Mouse (Mus musculus) cortical plate, adult 2 months (tissue): ENCODE data around the gene Acbd5. TPM values are rescaled to one million over a fixed set of nuclear protein-coding genes. Genes with fewer than 3 reads are reported as not detected.

Experiments
- H3K27ac ChIP-seq: fragments of 200-500 bp; 2 replicates; pipeline ENCODE4 v1.5.1; 2012; ENCODE audit warnings: low read length, control low read depth, inconsistent platforms; ENCODE audit not compliant: insufficient read depth
- H3K4me1 ChIP-seq: fragments of 200-500 bp; 2 replicates; pipeline ENCODE4 v1.6.1; 2011; ENCODE audit warnings: low read length; ENCODE audit not compliant: control insufficient read depth, insufficient read depth
- H3K4me3 ChIP-seq: fragments of 200-500 bp; 2 replicates; pipeline ENCODE4 v1.5.1; 2011; ENCODE audit warnings: mild to moderate bottlenecking, low read length, control low read depth; ENCODE audit not compliant: insufficient read depth
- CTCF ChIP-seq: fragments of 200-500 bp; IDR thresholded peaks from 2 replicates; pipeline ENCODE4 v1.5.1; 2011; ENCODE audit warnings: mild to moderate bottlenecking, control low read depth, low read length; ENCODE audit not compliant: insufficient read depth; ENCODE audit errors: extremely low read depth
- POLR2A ChIP-seq: fragments of 200-500 bp; IDR thresholded peaks from 2 replicates; pipeline ENCODE4 v1.6.1; 2011; ENCODE audit warnings: mild to moderate bottlenecking, low read length, control low read depth; ENCODE audit not compliant: insufficient read depth; ENCODE audit errors: extremely low read depth
- polyA plus RNA-seq: library from polyadenylated mRNA; depleted of rRNA; stranded (reverse); fragments of >200 nt; gene quantifications from 2 replicates; pipeline ENCODE4 v1.2.3, GENCODE M21; 2012; rRNA removed

The Acbd5 gene
- polyA plus RNA-seq, 1 experiment, result 44.0 TPM

DNA sequence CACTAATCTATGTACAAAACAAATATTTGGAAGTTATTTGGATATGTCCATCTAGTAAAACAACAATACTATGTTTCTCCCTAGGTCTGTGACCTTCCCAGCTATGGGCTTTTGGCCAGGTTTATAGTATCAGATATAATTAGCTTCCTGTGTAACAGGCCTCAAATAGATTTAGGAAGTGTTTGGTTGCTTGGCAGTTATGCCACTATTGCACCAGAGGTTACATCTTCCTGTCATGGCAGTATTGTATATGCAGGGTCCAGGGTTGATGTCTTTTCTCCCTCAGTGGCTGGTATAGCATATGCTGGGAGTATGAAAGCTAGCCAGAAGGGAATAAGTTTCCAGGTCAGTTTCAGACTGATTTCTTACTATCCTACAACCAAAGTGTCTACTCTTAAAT, 34.3 kb downstream of the Acbd5 start:
- no peak overlapping the region for H3K4me3 ChIP-seq
- no peaks in the 10 kb centered on the region for H3K4me1 ChIP-seq
- no peak for TF ChIP-seq POLR2A
- TF ChIP-seq CTCF, result no peak
- H3K27ac ChIP-seq, result no peak overlapping the region

DNA sequence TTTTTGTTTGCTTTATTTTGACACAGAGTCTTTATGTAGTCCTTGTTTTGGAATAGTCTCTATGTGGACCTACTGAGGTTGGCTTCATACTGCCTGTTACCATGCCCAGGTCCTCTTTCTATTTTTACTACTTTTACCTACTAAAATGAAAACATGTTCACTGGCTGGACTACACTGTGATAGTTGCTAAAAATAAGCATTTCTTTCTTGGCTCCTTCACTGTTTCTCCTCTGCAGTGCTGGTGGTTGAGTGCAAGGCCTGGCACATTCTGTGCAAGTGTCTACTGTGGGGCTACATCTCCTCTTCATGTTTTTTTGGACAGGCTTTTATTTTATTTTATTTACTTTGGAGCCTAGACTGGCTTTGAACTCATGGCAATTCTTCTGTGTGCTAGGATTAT, 51.6 kb downstream of the Acbd5 start:
- no peak overlapping the region for H3K27ac ChIP-seq
- TF ChIP-seq CTCF, result no peak
- TF ChIP-seq POLR2A, result no peak
- no peaks in the 10 kb centered on the region for H3K4me1 ChIP-seq
- no peak overlapping the region for H3K4me3 ChIP-seq

DNA sequence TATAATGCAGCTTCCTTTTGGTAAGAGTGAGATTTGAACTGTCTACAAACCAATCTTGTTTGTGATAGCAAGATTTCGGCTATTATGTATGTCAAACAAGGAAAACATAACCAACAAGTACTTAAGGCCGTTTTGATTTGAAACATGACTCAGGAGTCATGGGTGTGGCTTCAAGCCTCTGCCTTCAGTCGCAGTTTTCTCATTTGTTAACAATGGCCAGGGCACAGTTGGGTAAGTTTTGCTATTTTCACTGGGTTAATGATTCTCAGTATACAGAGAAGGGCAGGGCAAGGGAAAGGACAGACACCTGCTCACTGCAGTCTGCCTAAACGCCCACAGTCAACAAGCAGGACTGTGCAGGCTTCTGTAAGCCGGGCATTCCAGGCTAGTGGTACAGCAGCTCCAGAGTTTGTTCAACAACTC, 87.2 kb downstream of the Acbd5 start:
- Histone ChIP-seq H3K4me1 (peaks cover 5% of the 10 kb centered on the region), H3K27ac (no peak overlapping the region), H3K4me3 (peak overlapping the region; percentile 60)
- no peak for TF ChIP-seq CTCF
- no peak for TF ChIP-seq POLR2A

DNA sequence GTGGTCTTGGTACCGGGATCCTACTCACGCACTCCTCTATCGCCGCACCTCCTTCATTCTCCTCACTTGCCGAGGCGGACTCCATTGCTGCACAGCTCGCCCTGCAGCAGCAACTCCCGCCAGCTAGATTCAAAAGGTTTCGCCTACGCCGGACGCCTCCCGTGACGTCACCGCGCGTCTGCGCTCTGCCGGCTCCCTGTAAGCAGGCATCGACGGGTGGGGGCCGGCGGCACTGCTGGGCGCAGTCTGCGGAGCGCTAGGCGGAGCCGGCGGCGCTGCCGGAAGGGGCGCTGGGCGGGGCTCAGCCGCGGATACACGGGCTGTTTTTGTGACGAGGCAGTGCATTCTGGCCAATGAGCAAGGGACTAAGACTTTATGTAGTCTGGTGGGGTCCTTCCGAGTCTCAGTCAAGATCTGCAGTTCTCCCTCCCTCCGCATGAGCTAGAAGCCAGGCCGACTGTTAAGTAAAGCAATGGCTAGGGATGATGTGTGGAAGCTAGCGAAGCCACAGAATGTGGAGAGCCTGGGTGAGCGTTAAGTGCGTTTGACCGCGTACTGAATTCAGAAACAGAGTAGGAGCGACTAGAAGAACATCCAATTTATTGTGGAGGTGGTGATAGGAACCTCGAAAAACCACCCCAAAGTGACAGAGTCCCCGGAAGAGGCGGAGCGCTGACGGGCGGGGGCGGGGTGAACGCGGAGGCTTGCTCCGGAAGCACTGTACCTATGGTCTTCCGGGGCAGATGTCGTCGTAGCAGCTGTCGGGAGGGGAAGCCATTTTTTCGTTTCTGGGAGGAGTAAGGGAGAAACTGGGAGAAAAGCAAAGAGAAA, 88.0 kb downstream of the Acbd5 start, which contains the start of the genes Mastl and Yme1l1:
Gene Mastl, minus strand, starts transcription at position 248 of the 831 bp plus-strand sequence.
Gene Yme1l1, plus strand, starts transcription at position 593 of the 831 bp plus-strand sequence.
- peak within 1 kb of the TSS; percentile 60 for H3K4me3 ChIP-seq
- H3K27ac ChIP-seq, result peak within 1 kb of the TSS; percentile 93
- TF ChIP-seq CTCF (no peak), POLR2A (peak; percentile 89)
- peaks cover 5% of the 10 kb centered on the region for H3K4me1 ChIP-seq

DNA sequence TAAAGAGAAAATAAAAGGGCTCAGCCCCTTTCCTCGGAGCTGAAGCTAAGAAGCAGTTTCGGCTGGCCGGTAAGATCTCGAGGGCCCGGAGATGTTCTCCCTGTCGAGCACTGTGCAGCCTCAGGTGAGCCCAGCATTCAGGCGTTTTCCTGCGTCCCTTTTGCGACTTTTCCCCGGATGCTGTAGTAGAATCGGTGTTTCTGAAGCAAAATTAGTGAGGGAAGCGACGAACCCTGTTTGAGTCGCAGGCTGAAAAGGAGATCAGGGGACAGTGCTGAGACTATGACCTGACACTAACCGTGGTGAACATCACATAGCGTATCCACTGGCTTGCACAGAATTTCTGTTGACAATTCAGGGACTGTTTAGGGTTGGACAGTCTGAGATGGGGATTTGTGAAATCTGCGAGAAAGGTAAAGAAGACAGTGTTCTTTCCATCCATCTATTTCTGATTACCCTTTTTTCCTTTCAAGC, 88.7 kb downstream of the Acbd5 start:
- Histone ChIP-seq H3K27ac (peak overlapping the region; percentile 10; the same call in 1 of the 2 replicates), H3K4me1 (peaks cover 5% of the 10 kb centered on the region), H3K4me3 (peak overlapping the region; percentile 60)
- TF ChIP-seq CTCF (no peak), POLR2A (no peak)

Other genes starting within 250 kb of the Acbd5 start
- 20.5 and 20.9 TPM in 2 replicates for gene Pdss1, start 172.6 kb upstream of the Acbd5 start, polyA plus RNA-seq
- gene Abi1, start 27.9 kb upstream of the Acbd5 start, polyA plus RNA-seq, result 130 and 136 TPM in 2 replicates
- gene Mastl, start 87.9 kb downstream of the Acbd5 start, polyA plus RNA-seq, result 0.45 and 0.48 TPM in 2 replicates
- gene Yme1l1, start 88.2 kb downstream of the Acbd5 start, polyA plus RNA-seq, result 29.3 and 31.4 TPM in 2 replicates
- gene 4931423N10Rik, start 139.3 kb downstream of the Acbd5 start, polyA plus RNA-seq, result 0.21 and 0.25 TPM in 2 replicates